In genomic region chr2:162943931-162944330, GRCm38 (mm10) we compare ENCODE assay signal across 8 mouse cellular contexts. TPM values are rescaled to one million over a fixed set of nuclear protein-coding genes. Genes with fewer than 3 reads are reported as not detected.
DNase-seq lines count a peak whose midpoint lies in the region; ATAC-seq lines count a peak whose summit lies in the region.

No protein-coding gene starts in this region.

- peak; percentile 23 for DNase-seq in cerebellum, adult 9-11 months
- no peak for DNase-seq in cerebellum, postnatal 4 days (ENCODE audit: low spot score in 2 of 2)
- DNase-seq in right cerebral cortex, postnatal 10 days (ENCODE audit: low spot score in 2 of 2), result peak; percentile 47 to 56
- DNase-seq in right cerebral cortex, postnatal 25 days, result no peak
- no peak for DNase-seq in frontal cortex, postnatal 36 days (ENCODE audit: low spot score in 2 of 2)
- no peak for DNase-seq in spleen, adult 18-20 months

- H3K27ac ChIP-seq in limb, embryonic 13.5 days, result no peak overlapping the region
- H3K27ac ChIP-seq in stomach, embryonic 15.5 days, result no peak overlapping the region

- H3K27me3 ChIP-seq in limb, embryonic 13.5 days, result peaks cover 21% of the 10 kb centered on the region
- H3K27me3 ChIP-seq in stomach, embryonic 15.5 days (replicated peaks), result no peaks in the 10 kb centered on the region; the same call in 1 of the 2 replicates

- peak overlapping the region; percentile 57 for H3K4me3 ChIP-seq in limb, embryonic 13.5 days
- peak overlapping the region; percentile 51 for H3K4me3 ChIP-seq in stomach, embryonic 15.5 days (replicated peaks)

- ATAC-seq in limb, embryonic 13.5 days (ENCODE audit: low FRiP score, low read depth), result no peak
- ATAC-seq in stomach, embryonic 15.5 days (ENCODE audit: insufficient read depth, low FRiP score, low read depth), result no peak

- H3K4me2 ChIP-seq in limb, embryonic 13.5 days (replicated peaks), result peak overlapping the region; percentile 97
- H3K4me2 ChIP-seq in stomach, embryonic 15.5 days, result peak overlapping the region; percentile 98

- no peaks in the 10 kb centered on the region for H3K9me3 ChIP-seq in limb, embryonic 13.5 days
- no peaks in the 10 kb centered on the region for H3K9me3 ChIP-seq in stomach, embryonic 15.5 days

- peaks cover 22% of the 10 kb centered on the region for H3K4me1 ChIP-seq in limb, embryonic 13.5 days
- peaks cover 12% of the 10 kb centered on the region for H3K4me1 ChIP-seq in stomach, embryonic 15.5 days

- WGBS in limb, embryonic 13.5 days, result 7% methylated on average over 11 of the region's 11 CpGs
- 7% methylated on average over 11 of the region's 11 CpGs for WGBS in stomach, embryonic 15.5 days

- H3K36me3 ChIP-seq in limb, embryonic 13.5 days, result peaks cover 22% of the 10 kb centered on the region
- peaks cover 9% of the 10 kb centered on the region; the same call in 1 of the 2 replicates for H3K36me3 ChIP-seq in stomach, embryonic 15.5 days

- 0 out of 2 replicates have a peak overlapping the region, but pooled peaks have one; percentile 68 for H3K9ac ChIP-seq in limb, embryonic 13.5 days
- H3K9ac ChIP-seq in stomach, embryonic 15.5 days, result no peak overlapping the region

RNA-seq across cellular contexts. Expression of gene L3mbtl1, which starts 0.7 kb away (rescaled TPM):
- polyA plus RNA-seq in limb, embryonic 13.5 days (2015; fragmentation: Nextera tagmentation; extraction: Ambion mirVana), result 0.13 and 0.20 TPM in 2 replicates
- polyA plus RNA-seq in stomach, embryonic 15.5 days (2015; fragmentation: Nextera tagmentation; extraction: Ambion mirVana), result 0.18 and 0.19 TPM in 2 replicates

RNA-seq across cellular contexts. Expression of gene Srsf6, which starts 12.6 kb away (rescaled TPM):
- 236 and 259 TPM in 2 replicates for polyA plus RNA-seq in limb, embryonic 13.5 days (2015; fragmentation: Nextera tagmentation; extraction: Ambion mirVana)
- polyA plus RNA-seq in stomach, embryonic 15.5 days (2015; fragmentation: Nextera tagmentation; extraction: Ambion mirVana), result 170 and 191 TPM in 2 replicates

RNA-seq across cellular contexts. Expression of gene Sgk2, which starts 43.2 kb away (rescaled TPM):
- polyA plus RNA-seq in limb, embryonic 13.5 days (2015; fragmentation: Nextera tagmentation; extraction: Ambion mirVana), result 0.05 TPM in 1 of 2 replicates, not detected in the other
- polyA plus RNA-seq in stomach, embryonic 15.5 days (2015; fragmentation: Nextera tagmentation; extraction: Ambion mirVana), result 1.2 and 1.4 TPM in 2 replicates

Comparison
In these comparisons a context has a peak if more than half of its experiments do, and no peak if none do; other contexts are left out.
1. DNase-seq: peak in cerebellum, adult 9-11 months (single experiment) and right cerebral cortex, postnatal 10 days (2 of 2); none in cerebellum, postnatal 4 days (0 of 2), right cerebral cortex, postnatal 25 days (single experiment), frontal cortex, postnatal 36 days (0 of 2) and spleen, adult 18-20 months (0 of 2).